Mouse (Mus musculus) heart, adult 2 months (tissue): Measurements from ENCODE around the gene Smarce1.

ENCODE experiments used
- CTCF ChIP-seq: fragments of 200-600 bp; IDR thresholded peaks from 2 replicates; pipeline ENCODE4 v1.8.1; 2022; ENCODE audit warnings: antibody characterized with exemption, mild to moderate bottlenecking, moderate library complexity
- EP300 ChIP-seq: fragments of 200-500 bp; IDR thresholded peaks from 2 replicates; pipeline ENCODE4 v1.6.1; 2011; ENCODE audit warnings: low read depth, low read length, control low read depth; ENCODE audit not compliant: insufficient read depth
- POLR2A ChIP-seq: fragments of 200-500 bp; IDR thresholded peaks from 2 replicates; pipeline ENCODE4 v1.6.1; 2011; ENCODE audit warnings: mild to moderate bottlenecking, low read depth, low read length, control low read depth; ENCODE audit not compliant: insufficient read depth

DNA sequence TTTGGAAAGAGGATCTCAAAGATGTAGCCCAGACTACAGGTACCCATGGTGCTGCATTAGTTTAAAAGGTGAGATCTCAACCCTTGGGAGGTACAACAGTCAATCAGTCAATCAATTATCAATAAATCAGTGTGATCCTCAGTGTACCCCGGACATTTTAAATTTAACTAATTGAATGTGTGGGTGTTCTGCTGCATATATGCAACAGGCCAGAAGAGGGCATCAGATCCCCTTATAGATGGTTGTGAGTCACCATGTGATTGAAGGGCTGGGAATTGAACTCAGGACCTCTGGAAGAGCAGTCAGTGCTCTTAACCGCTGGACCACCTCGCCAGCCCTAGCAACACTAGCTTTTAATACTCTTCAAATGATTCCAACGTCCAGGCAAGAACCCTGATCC is 58.8 kb downstream of the Smarce1 start:
- TF ChIP-seq CTCF (peak; percentile 15; the same call in 1 of the 2 replicates), EP300 (no peak), POLR2A (no peak)
